Mouse (Mus musculus): ENCODE results near the gene Rsph1. TPM values are rescaled to one million over a fixed set of nuclear protein-coding genes. Genes with fewer than 3 reads are reported as not detected.

The Rsph1 gene
- polyA plus RNA-seq, 1 experiment, result 1.6 TPM

- Histone ChIP-seq H3K4me3 (ENCODE audit: insufficient read depth, low read length) (no peak overlapping the region), H3K27ac (ENCODE audit: insufficient read depth, low read length) (no peak overlapping the region), H3K4me1 (ENCODE audit: control insufficient read depth, insufficient read depth, low read length) (no peaks in the 10 kb centered on the region)
- no peak for TF ChIP-seq CTCF (IDR thresholded peaks at IDR 0.05; ENCODE audit: borderline replicate concordance, insufficient read depth, low read length)
- TF ChIP-seq POLR2A (IDR thresholded peaks at IDR 0.05; ENCODE audit: low read depth, low read length), result no peak
These were observed 7.4 kb downstream of the Rsph1 start for GRCm38 (mm10) chr17:31269761-31270160.

- TF ChIP-seq CTCF (IDR thresholded peaks at IDR 0.05; ENCODE audit: borderline replicate concordance, insufficient read depth, low read length) (no peak), POLR2A (IDR thresholded peaks at IDR 0.05; ENCODE audit: low read depth, low read length) (no peak)
- Histone ChIP-seq H3K27ac (ENCODE audit: insufficient read depth, low read length) (no peak overlapping the region), H3K4me3 (ENCODE audit: insufficient read depth, low read length) (no peak overlapping the region)
These were observed 9.2 kb downstream of the Rsph1 start for GRCm38 (mm10) chr17:31268016-31268415.

GRCm38 (mm10) chr17:31267603-31268002 is 9.6 kb downstream of the Rsph1 start:
- no peaks in the 10 kb centered on the region for H3K4me1 ChIP-seq (ENCODE audit: control insufficient read depth, insufficient read depth, low read length)
- TF ChIP-seq POLR2A (IDR thresholded peaks at IDR 0.05; ENCODE audit: low read depth, low read length), result no peak
- TF ChIP-seq CTCF (IDR thresholded peaks at IDR 0.05; ENCODE audit: borderline replicate concordance, insufficient read depth, low read length), result no peak
- no peak overlapping the region for H3K4me3 ChIP-seq (ENCODE audit: insufficient read depth, low read length)

More at GRCm38 (mm10) chr17:31268016-31268415, 9.2 kb downstream of the Rsph1 start:
- no peaks in the 10 kb centered on the region for H3K4me1 ChIP-seq (ENCODE audit: control insufficient read depth, insufficient read depth, low read length)

GRCm38 (mm10) chr17:31267138-31267537 is 10.0 kb downstream of the Rsph1 start:
- TF ChIP-seq CTCF (IDR thresholded peaks at IDR 0.05; ENCODE audit: borderline replicate concordance, insufficient read depth, low read length), result no peak
- TF ChIP-seq POLR2A (IDR thresholded peaks at IDR 0.05; ENCODE audit: low read depth, low read length), result no peak
- Histone ChIP-seq H3K4me3 (ENCODE audit: insufficient read depth, low read length) (no peak overlapping the region), H3K27ac (ENCODE audit: insufficient read depth, low read length) (no peak overlapping the region), H3K4me1 (ENCODE audit: control insufficient read depth, insufficient read depth, low read length) (no peaks in the 10 kb centered on the region)

More at GRCm38 (mm10) chr17:31267603-31268002, 9.6 kb downstream of the Rsph1 start:
- no peak overlapping the region for H3K27ac ChIP-seq (ENCODE audit: insufficient read depth, low read length)

DNA sequence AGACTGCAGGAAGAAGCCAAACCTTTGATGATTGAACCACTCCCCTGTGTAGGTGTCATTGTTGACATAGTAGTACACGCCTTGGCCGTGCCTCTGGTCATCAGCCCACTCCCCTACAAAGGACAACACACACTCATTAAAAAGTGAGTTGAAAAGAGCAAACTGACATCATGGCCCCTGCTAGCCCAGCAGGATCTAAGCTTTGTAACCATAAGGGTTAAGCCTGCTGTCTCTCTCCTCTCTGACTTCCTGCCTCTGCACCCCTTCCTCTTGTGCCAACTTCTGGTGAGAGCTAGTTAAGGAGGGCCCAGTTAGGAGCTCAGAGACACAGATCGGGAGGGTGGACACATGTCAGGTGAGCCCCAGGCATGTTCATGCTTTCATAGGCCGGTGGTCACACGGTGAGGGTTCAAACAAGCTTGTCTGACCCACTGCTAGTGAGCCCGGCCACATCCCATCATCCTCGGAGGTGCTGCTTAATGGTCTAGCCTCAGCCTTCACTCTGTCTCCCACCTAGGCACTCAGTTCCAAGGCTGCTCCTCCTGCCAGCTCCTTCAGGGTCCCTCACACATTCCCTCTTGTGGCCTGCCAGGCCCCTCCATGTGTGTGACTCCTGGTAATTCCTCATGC is 10.7 kb downstream of the Rsph1 start:
- Histone ChIP-seq H3K27ac (ENCODE audit: insufficient read depth, low read length) (no peak overlapping the region), H3K4me1 (ENCODE audit: control insufficient read depth, insufficient read depth, low read length) (no peaks in the 10 kb centered on the region), H3K4me3 (ENCODE audit: insufficient read depth, low read length) (no peak overlapping the region)
- no peak for TF ChIP-seq POLR2A (IDR thresholded peaks at IDR 0.05; ENCODE audit: low read depth, low read length)
- no peak for TF ChIP-seq CTCF (IDR thresholded peaks at IDR 0.05; ENCODE audit: borderline replicate concordance, insufficient read depth, low read length)

DNA sequence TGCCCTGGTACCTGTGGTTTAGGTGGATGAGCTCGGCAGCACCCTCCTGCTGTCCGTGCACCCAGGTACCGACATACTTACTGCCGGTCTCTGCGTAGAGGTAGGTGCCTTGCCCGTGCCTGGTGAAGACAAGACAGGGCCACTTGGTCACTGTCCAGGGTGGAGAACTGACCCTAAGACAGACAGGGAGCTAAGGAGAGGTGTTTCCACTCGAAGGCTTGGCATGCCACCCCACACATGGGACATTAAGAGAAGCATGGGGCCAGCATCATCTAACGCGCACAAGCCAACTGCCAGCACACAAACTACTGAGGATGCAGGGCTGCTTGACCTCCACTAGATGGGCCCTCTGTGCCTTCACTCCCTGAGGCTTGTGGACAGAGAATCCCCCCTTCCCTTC is 11.4 kb downstream of the Rsph1 start:
- H3K4me3 ChIP-seq (ENCODE audit: insufficient read depth, low read length), result no peak overlapping the region
- no peak overlapping the region for H3K27ac ChIP-seq (ENCODE audit: insufficient read depth, low read length)
- no peaks in the 10 kb centered on the region for H3K4me1 ChIP-seq (ENCODE audit: control insufficient read depth, insufficient read depth, low read length)
- no peak for TF ChIP-seq CTCF (IDR thresholded peaks at IDR 0.05; ENCODE audit: borderline replicate concordance, insufficient read depth, low read length)
- no peak for TF ChIP-seq POLR2A (IDR thresholded peaks at IDR 0.05; ENCODE audit: low read depth, low read length)

DNA sequence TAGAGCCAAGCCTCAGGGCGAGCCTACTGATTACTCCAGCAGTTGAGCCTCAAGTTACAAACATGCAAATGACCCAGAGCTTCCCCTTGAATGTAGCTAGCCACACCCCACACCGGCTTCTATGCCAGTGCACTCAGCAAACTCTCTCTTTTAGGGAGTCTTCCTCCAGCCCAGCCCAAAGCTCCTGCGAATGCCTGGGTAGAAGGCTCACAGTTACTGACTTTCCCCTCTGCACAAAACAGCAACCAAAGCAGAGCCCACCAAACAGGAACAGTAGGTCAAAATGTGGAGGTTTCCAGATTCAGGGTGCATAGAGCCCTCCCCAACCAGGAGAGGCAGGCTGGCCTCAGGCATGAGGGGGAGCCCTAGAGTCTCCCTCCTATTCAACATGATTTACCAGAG is 12.0 kb downstream of the Rsph1 start:
- TF ChIP-seq POLR2A (IDR thresholded peaks at IDR 0.05; ENCODE audit: low read depth, low read length), result no peak
- no peak for TF ChIP-seq CTCF (IDR thresholded peaks at IDR 0.05; ENCODE audit: borderline replicate concordance, insufficient read depth, low read length)
- no peaks in the 10 kb centered on the region for H3K4me1 ChIP-seq (ENCODE audit: control insufficient read depth, insufficient read depth, low read length)
- H3K27ac ChIP-seq (ENCODE audit: insufficient read depth, low read length), result no peak overlapping the region
- no peak overlapping the region for H3K4me3 ChIP-seq (ENCODE audit: insufficient read depth, low read length)

DNA sequence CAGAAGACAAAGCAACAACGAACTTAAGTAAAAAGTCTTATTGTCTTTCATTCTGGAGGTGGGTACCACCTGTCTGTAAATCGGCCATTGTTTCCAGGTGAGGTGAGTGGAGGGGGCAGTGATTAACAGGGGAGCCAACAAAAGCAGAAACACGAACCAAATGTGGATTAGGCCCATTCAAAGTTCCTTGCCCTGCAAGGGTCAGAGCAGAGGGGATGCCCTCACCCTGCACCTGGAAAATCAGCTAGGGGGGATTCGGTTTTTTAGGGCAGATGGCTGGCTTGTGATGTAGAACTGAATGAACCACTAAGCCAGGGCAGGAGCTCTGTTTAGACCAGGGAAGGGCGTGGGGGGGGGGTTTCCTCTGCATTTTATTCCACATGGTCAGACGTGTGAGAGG is 12.8 kb downstream of the Rsph1 start:
- Histone ChIP-seq H3K4me3 (ENCODE audit: insufficient read depth, low read length) (no peak overlapping the region), H3K4me1 (ENCODE audit: control insufficient read depth, insufficient read depth, low read length) (no peaks in the 10 kb centered on the region), H3K27ac (ENCODE audit: insufficient read depth, low read length) (no peak overlapping the region)
- no peak for TF ChIP-seq POLR2A (IDR thresholded peaks at IDR 0.05; ENCODE audit: low read depth, low read length)
- TF ChIP-seq CTCF (IDR thresholded peaks at IDR 0.05; ENCODE audit: borderline replicate concordance, insufficient read depth, low read length), result no peak

DNA sequence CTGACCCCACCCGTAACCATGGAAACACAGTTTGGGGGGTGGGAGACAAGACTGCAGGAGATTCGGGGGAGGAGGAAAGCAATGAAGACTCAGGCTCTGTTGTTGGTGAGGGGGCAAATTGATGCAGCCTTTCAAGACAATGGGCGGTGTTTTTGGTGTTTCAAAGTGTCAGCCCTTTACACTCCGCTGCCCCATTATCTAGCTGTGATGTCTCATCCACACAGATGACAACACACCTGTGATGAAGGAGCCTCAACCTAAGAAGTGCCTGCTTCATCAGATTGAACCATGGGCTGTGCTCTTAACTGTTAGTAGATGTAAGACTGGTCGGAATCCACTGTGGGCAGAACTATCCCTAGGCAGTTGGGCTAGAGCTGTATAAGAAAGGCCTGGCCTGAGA is 13.4 kb downstream of the Rsph1 start:
- H3K4me3 ChIP-seq (ENCODE audit: insufficient read depth, low read length), result no peak overlapping the region
- TF ChIP-seq CTCF (IDR thresholded peaks at IDR 0.05; ENCODE audit: borderline replicate concordance, insufficient read depth, low read length) (no peak), POLR2A (IDR thresholded peaks at IDR 0.05; ENCODE audit: low read depth, low read length) (no peak)
- no peaks in the 10 kb centered on the region for H3K4me1 ChIP-seq (ENCODE audit: control insufficient read depth, insufficient read depth, low read length)
- H3K27ac ChIP-seq (ENCODE audit: insufficient read depth, low read length), result no peak overlapping the region

DNA sequence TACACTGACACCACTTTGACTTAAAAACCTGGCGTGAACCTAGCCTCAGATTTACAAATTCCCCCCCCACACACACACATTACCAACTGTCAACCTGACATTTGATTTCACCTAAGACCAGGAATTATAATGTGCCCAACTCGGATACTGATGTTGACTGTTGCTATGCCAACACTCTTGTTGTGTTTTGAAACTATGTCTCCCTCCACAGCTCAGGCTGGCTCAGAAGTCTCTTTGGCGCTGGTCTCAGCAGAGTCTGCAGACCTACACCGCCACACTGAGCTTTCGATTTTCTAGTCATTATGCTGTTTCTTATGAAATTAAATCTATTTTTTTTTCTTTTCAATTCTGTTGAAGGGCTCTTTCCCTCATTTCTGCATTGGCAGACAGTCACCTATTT is 14.5 kb downstream of the Rsph1 start:
- TF ChIP-seq POLR2A (IDR thresholded peaks at IDR 0.05; ENCODE audit: low read depth, low read length), result no peak
- TF ChIP-seq CTCF (IDR thresholded peaks at IDR 0.05; ENCODE audit: borderline replicate concordance, insufficient read depth, low read length), result no peak
- Histone ChIP-seq H3K4me1 (ENCODE audit: control insufficient read depth, insufficient read depth, low read length) (no peaks in the 10 kb centered on the region), H3K27ac (ENCODE audit: insufficient read depth, low read length) (no peak overlapping the region), H3K4me3 (ENCODE audit: insufficient read depth, low read length) (no peak overlapping the region)
